Mouse (Mus musculus) liver, adult 2 months (tissue): ENCODE measurements around the gene Spin2d. TPM values are rescaled to one million over a fixed set of nuclear protein-coding genes. Genes with fewer than 3 reads are reported as not detected.
"Not testable (repeated sequence)": the region's sequence is repeated elsewhere in the genome, so short reads cannot be mapped to it uniquely, and the experiment has no call there.

Experiments
- DNase-seq: peaks from one replicate; pipeline ENCODE4 v3.0.0-alpha.2; 2011; ENCODE audit warnings: low read depth, low spot score; ENCODE audit errors: extremely low read depth
- H3K27ac ChIP-seq: fragments of 200-500 bp; replicated peaks from 2 replicates; pipeline ENCODE4 v1.5.1; 2012; ENCODE audit warnings: low read depth, mild to moderate bottlenecking, control low read depth, inconsistent platforms, low read length; ENCODE audit not compliant: insufficient read depth
- H3K27me3 ChIP-seq: fragments of 200-500 bp; 2 replicates; pipeline ENCODE4 v1.6.1; 2012; ENCODE audit warnings: mild to moderate bottlenecking, moderate library complexity, low read length, inconsistent platforms; ENCODE audit not compliant: control insufficient read depth, insufficient read depth
- H3K36me3 ChIP-seq: fragments of 200-500 bp; 2 replicates; pipeline ENCODE4 v1.6.1; 2012; ENCODE audit warnings: low read length, inconsistent platforms; ENCODE audit not compliant: control insufficient read depth, insufficient read depth
- H3K4me1 ChIP-seq: fragments of 200-500 bp; 2 replicates; pipeline ENCODE4 v1.6.1; 2011; ENCODE audit warnings: low read length; ENCODE audit not compliant: control insufficient read depth, insufficient read depth
- H3K4me3 ChIP-seq: fragments of 200-500 bp; 2 replicates; pipeline ENCODE4 v1.5.1; 2011; ENCODE audit warnings: low read depth, mild to moderate bottlenecking, control low read depth, low read length, moderate library complexity; ENCODE audit not compliant: insufficient read depth
- H3K79me2 ChIP-seq: fragments of 200-500 bp; 2 replicates; pipeline ENCODE4 v1.6.1; 2012; ENCODE audit warnings: inconsistent platforms, mild to moderate bottlenecking, low read length, moderate library complexity; ENCODE audit not compliant: control insufficient read depth, insufficient read depth
- H3K9ac ChIP-seq: fragments of 200-500 bp; 2 replicates; pipeline ENCODE4 v1.6.1; 2012; ENCODE audit warnings: low read depth, mild to moderate bottlenecking, control low read depth, inconsistent platforms, low read length
- CTCF ChIP-seq: fragments of 200-500 bp; IDR thresholded peaks from 2 replicates; pipeline ENCODE4 v1.5.1; 2011; ENCODE audit warnings: low read depth, low read length, control low read depth
- POLR2A ChIP-seq: fragments of 200-500 bp; IDR thresholded peaks from 2 replicates; pipeline ENCODE4 v1.6.1; 2011; ENCODE audit warnings: low read length, control low read depth; ENCODE audit not compliant: insufficient read depth; ENCODE audit errors: extremely low read depth
- WGBS: fragments of 180-500 bp; shearing (Covaris S2); methylation state at CpG from one replicate; pipeline ENCODE4 v1.1.7; 2018; 5-methylcytosine and 5-hydroxymethylcytosine counted together
- polyA plus RNA-seq: library from polyadenylated mRNA; depleted of rRNA; stranded (reverse); fragments of >200 nt; gene quantifications from 2 replicates; pipeline ENCODE4 v1.2.3, GENCODE M21; 2012; rRNA removed
- total RNA-seq: library from RNA; depleted of rRNA; stranded (reverse); fragments of >200 nt; gene quantifications from 2 replicates; pipeline ENCODE4 v1.2.3, GENCODE M21; 2014; rRNA removed

Spin2d gene
- total RNA-seq = not detected in 2 replicates
- polyA plus RNA-seq = not detected in 2 replicates

- DNase-seq, H3K4me1 ChIP-seq, H3K27me3 ChIP-seq, H3K9ac ChIP-seq, H3K27ac ChIP-seq, H3K4me3 ChIP-seq, H3K36me3 ChIP-seq, H3K79me2 ChIP-seq: not testable (repeated sequence)
- 89% methylated on average over 6 of the region's 15 CpGs for WGBS
Measured at GRCm38 (mm10) chrX:73176889-73177288, at the start of gene Spin2d. Gene Spin2d, minus strand, starts transcription at chrX:73176989.

GRCm38 (mm10) chrX:73225365-73225764, 48.6 kb upstream of the Spin2d start:
- Histone ChIP-seq H3K27ac (no peak overlapping the region), H3K9ac (no peak overlapping the region)
- no peak for DNase-seq

GRCm38 (mm10) chrX:73213819-73214564, 37.2 kb upstream of the Spin2d start, which contains the start of gene Xlr4b:
Gene Xlr4b, plus strand, starts transcription at chrX:73214333.
- H3K4me3 ChIP-seq, H3K27ac ChIP-seq, H3K27me3 ChIP-seq, H3K4me1 ChIP-seq, H3K9ac ChIP-seq, DNase-seq, H3K79me2 ChIP-seq, H3K36me3 ChIP-seq: not testable (repeated sequence)
- 73% methylated on average over 12 of the region's 19 CpGs for WGBS

More at GRCm38 (mm10) chrX:73225365-73225764, 48.6 kb upstream of the Spin2d start:
- no peaks in the 10 kb centered on the region for H3K27me3 ChIP-seq
- peaks cover 4% of the 10 kb centered on the region for H3K4me1 ChIP-seq
- H3K79me2 ChIP-seq = no peaks in the 10 kb centered on the region
- 65% methylated on average over 1 of the region's 1 CpGs for WGBS
- H3K4me3 ChIP-seq = no peak overlapping the region
- H3K36me3 ChIP-seq = no peaks in the 10 kb centered on the region
- TF ChIP-seq CTCF (no peak), POLR2A (no peak)

- not testable (repeated sequence) for H3K79me2 ChIP-seq, H3K36me3 ChIP-seq, H3K4me1 ChIP-seq, H3K9ac ChIP-seq, H3K4me3 ChIP-seq, H3K27me3 ChIP-seq, H3K27ac ChIP-seq, DNase-seq
- WGBS = 78% methylated on average over 10 of the region's 12 CpGs
Measured at GRCm38 (mm10) chrX:73191934-73192333, 15.1 kb upstream of the Spin2d start, which contains the start of gene Xlr3b. Gene Xlr3b, plus strand, starts transcription at chrX:73192207.

- DNase-seq, H3K36me3 ChIP-seq: not testable (repeated sequence)
- no CpG with 5 or more reads among the region's 7 CpGs for WGBS
Measured at GRCm38 (mm10) chrX:73149350-73149749, 27.4 kb downstream of the Spin2d start, which contains the start of gene DXBay18. Gene DXBay18, minus strand, starts transcription at chrX:73149450.

GRCm38 (mm10) chrX:73148496-73148895, 28.3 kb downstream of the Spin2d start, which contains the start of gene Xlr5b:
Gene Xlr5b, plus strand, starts transcription at chrX:73148796.
- not testable (repeated sequence) for H3K27me3 ChIP-seq, H3K79me2 ChIP-seq, DNase-seq, H3K27ac ChIP-seq, H3K36me3 ChIP-seq, H3K4me3 ChIP-seq, H3K4me1 ChIP-seq, H3K9ac ChIP-seq
- WGBS = no CpG with 5 or more reads among the region's 20 CpGs

More at GRCm38 (mm10) chrX:73149350-73149749, 27.4 kb downstream of the Spin2d start, which contains the start of gene DXBay18:
- not testable (repeated sequence) for H3K27ac ChIP-seq, H3K4me1 ChIP-seq, H3K79me2 ChIP-seq, H3K27me3 ChIP-seq, H3K9ac ChIP-seq, H3K4me3 ChIP-seq

- H3K4me3 ChIP-seq, H3K4me1 ChIP-seq, DNase-seq, H3K9ac ChIP-seq, H3K79me2 ChIP-seq, H3K27me3 ChIP-seq, H3K36me3 ChIP-seq, H3K27ac ChIP-seq: not testable (repeated sequence)
- no CpG with 5 or more reads among the region's 7 CpGs for WGBS
Measured at GRCm38 (mm10) chrX:73143218-73143618, 33.6 kb downstream of the Spin2d start.
